Comparison of ENCODE assay signal across 30 mouse cellular contexts in genomic region chr15:87518161-87518560, GRCm38 (mm10). TPM values are rescaled to one million over a fixed set of nuclear protein-coding genes. Genes with fewer than 3 reads are reported as not detected.
DNase-seq lines count a peak whose midpoint lies in the region; ATAC-seq and TF ChIP-seq lines count a peak whose summit lies in the region.
"Had no signal": no experiment of that assay in that cellular context is flagged by ENCODE, and none has a peak within 500 bp of the region (broad histone marks: within the 10 kb centered on the region; RNA-seq: fewer than 3 reads in every experiment).

No protein-coding gene starts in this region.

- H3K27me3 ChIP-seq in hindbrain, postnatal 0 days (ENCODE audit: insufficient read depth, low read length), result no peaks in the 10 kb centered on the region
- H3K27me3 ChIP-seq in hindbrain, embryonic 13.5 days, result no peaks in the 10 kb centered on the region
- H3K27me3 ChIP-seq: CH12.LX; embryonic facial prominence, embryonic 13.5 days; embryonic facial prominence, embryonic 15.5 days; forebrain, embryonic 12.5 days had no signal

- no peak overlapping the region for H3K27ac ChIP-seq in hindbrain, postnatal 0 days
- no peak overlapping the region for H3K27ac ChIP-seq in hindbrain, embryonic 13.5 days
- H3K27ac ChIP-seq: embryonic facial prominence, embryonic 13.5 days; embryonic facial prominence, embryonic 15.5 days; forebrain, embryonic 10.5 days; forebrain, embryonic 12.5 days had no signal

- no peaks in the 10 kb centered on the region for H3K9me3 ChIP-seq in hindbrain, postnatal 0 days (ENCODE audit: low read length)
- H3K9me3 ChIP-seq in hindbrain, embryonic 13.5 days, result no peaks in the 10 kb centered on the region
- H3K9me3 ChIP-seq: embryonic facial prominence, embryonic 13.5 days; embryonic facial prominence, embryonic 15.5 days; forebrain, embryonic 10.5 days; forebrain, embryonic 12.5 days had no signal

- H3K4me3 ChIP-seq in hindbrain, postnatal 0 days (ENCODE audit: low read length), result no peak overlapping the region
- H3K4me3 ChIP-seq in hindbrain, embryonic 13.5 days, result no peak overlapping the region
- H3K4me3 ChIP-seq: embryonic facial prominence, embryonic 13.5 days; embryonic facial prominence, embryonic 15.5 days; erythroblast, embryonic 14.5 days; forebrain, embryonic 10.5 days; forebrain, embryonic 12.5 days had no signal

- no peak overlapping the region for H3K9ac ChIP-seq in hindbrain, postnatal 0 days (replicated peaks; ENCODE audit: low read length)
- no peak overlapping the region for H3K9ac ChIP-seq in hindbrain, embryonic 13.5 days
- H3K9ac ChIP-seq: embryonic facial prominence, embryonic 13.5 days; embryonic facial prominence, embryonic 15.5 days; forebrain, embryonic 12.5 days had no signal

- H3K4me2 ChIP-seq in hindbrain, postnatal 0 days (ENCODE audit: low read depth, low read length), result no peak overlapping the region
- H3K4me2 ChIP-seq in hindbrain, embryonic 13.5 days, result no peak overlapping the region
- H3K4me2 ChIP-seq: embryonic facial prominence, embryonic 13.5 days; embryonic facial prominence, embryonic 15.5 days; forebrain, embryonic 12.5 days had no signal

- H3K4me1 ChIP-seq in hindbrain, postnatal 0 days (ENCODE audit: insufficient read depth, low read length), result no peaks in the 10 kb centered on the region
- no peaks in the 10 kb centered on the region for H3K4me1 ChIP-seq in hindbrain, embryonic 13.5 days (replicated peaks)
- H3K4me1 ChIP-seq: embryonic facial prominence, embryonic 13.5 days; embryonic facial prominence, embryonic 15.5 days; forebrain, embryonic 10.5 days; forebrain, embryonic 12.5 days had no signal

- no peak for TF ChIP-seq CTCF in hindbrain, postnatal 0 days (IDR thresholded peaks at IDR 0.05; ENCODE audit: low read depth)

- no peak for ATAC-seq in hindbrain, postnatal 0 days
- no peak for ATAC-seq in hindbrain, embryonic 13.5 days (ENCODE audit: low FRiP score)
- ATAC-seq: activated CD4-positive, CD25-positive, alpha-beta regulatory T cell, adult 4 months; CD4-positive, CD25-positive, alpha-beta regulatory T cell, adult 4 months; forebrain, embryonic 14.5 days; forebrain, embryonic 16.5 days; Patski had no signal

- DNase-seq in cerebellum, postnatal 10 days, result peak; percentile 56 to 72
- DNase-seq in cerebellum, adult 9-10 months, result no peak
- DNase-seq in hindbrain, postnatal 0 days (ENCODE audit: low spot score), result peak; percentile 19
- peak; percentile 47 for DNase-seq in left cerebral cortex, postnatal 4 days
- no peak for DNase-seq in left cerebral cortex, postnatal 25 days (ENCODE audit: low spot score in 2 of 2)
- DNase-seq in retina, postnatal 1 day, result peak; percentile 23
- no peak for DNase-seq in retina, embryonic 14.5 days (ENCODE audit: low spot score)
- DNase-seq: adrenal gland, adult 8-10 months; adrenal gland, postnatal 14 days; adrenal gland, postnatal 36 days; B cell, adult 2 months; cerebellum, adult 11 months; cerebellum, adult 18-20 months; cerebellum, adult 8-10 months; cerebellum, postnatal 36 days; embryo, embryonic 11 days had no signal

- intact Hi-C loops in left cerebral cortex, postnatal 4 days (cut with DNase I), result no loop called here
- intact Hi-C loops in left cerebral cortex, postnatal 25 days (cut with DNase I), result no loop called here

- H3K36me3 ChIP-seq in hindbrain, postnatal 0 days (ENCODE audit: insufficient read depth, low read length), result no peaks in the 10 kb centered on the region
- no peaks in the 10 kb centered on the region for H3K36me3 ChIP-seq in hindbrain, embryonic 13.5 days
- H3K36me3 ChIP-seq: embryonic facial prominence, embryonic 13.5 days; embryonic facial prominence, embryonic 15.5 days; forebrain, embryonic 10.5 days; forebrain, embryonic 12.5 days; G1E had no signal

RNA-seq across cellular contexts. Expression of gene Fam19a5, which starts 25.9 kb away (rescaled TPM):
- 119 and 137 TPM in 2 replicates for total RNA-seq in hindbrain, postnatal 0 days (2014; rRNA removed)
- 28.1 and 31.0 TPM in 2 replicates for polyA plus RNA-seq in hindbrain, postnatal 0 days (2015; fragmentation: Nextera tagmentation; extraction: Ambion mirVana)
- 20.5 and 21.7 TPM in 2 replicates for polyA plus RNA-seq in hindbrain, embryonic 13.5 days (2015; fragmentation: Nextera tagmentation; extraction: Ambion mirVana)
- total RNA-seq in left cerebral cortex, postnatal 4 days (2021), result 10 to 100 TPM; 53.0 to 61.5 TPM
- 100 to 1,000 TPM; 121 to 123 TPM for total RNA-seq in left cerebral cortex, postnatal 25 days (2021)
- total RNA-seq: CH12.LX; common myeloid progenitor, adult 5-6 weeks; G1E had no signal
- polyA plus RNA-seq: activated CD4-positive, CD25-positive, alpha-beta regulatory T cell, adult 4 months; CD4-positive, CD25-positive, alpha-beta regulatory T cell, adult 4 months; erythroblast, embryonic 14.5 days; G1E had no signal

Comparison
In these comparisons a context has a peak if more than half of its experiments do, and no peak if none do; other contexts are left out.
1. DNase-seq: peak in cerebellum, postnatal 10 days (2 of 2), hindbrain, postnatal 0 days (single experiment), left cerebral cortex, postnatal 4 days (single experiment) and retina, postnatal 1 day (single experiment); none in cerebellum, adult 9-10 months (single experiment), left cerebral cortex, postnatal 25 days (0 of 2) and retina, embryonic 14.5 days (single experiment).